Mouse (Mus musculus): ENCODE data around the gene Gstt3.

DNA sequence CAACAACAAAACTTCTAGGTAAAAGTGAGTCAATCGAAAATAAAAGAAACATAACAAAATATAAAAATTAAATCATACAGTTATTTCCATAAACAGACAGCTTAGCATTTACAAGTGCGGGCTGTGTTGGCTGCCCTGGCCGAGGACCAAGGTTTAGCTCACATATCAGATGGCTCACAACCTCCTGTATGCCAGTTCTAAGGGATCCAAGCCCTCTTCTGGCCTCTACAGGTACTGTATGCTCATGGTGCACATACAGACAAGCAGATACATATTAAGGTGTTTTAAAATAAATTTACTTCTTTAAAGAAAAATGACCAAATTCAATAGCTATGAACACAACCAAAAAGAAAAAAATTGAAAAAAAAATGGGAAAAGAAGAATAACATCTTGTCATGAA is 20.9 kb downstream of the Gstt3 start:
- TF ChIP-seq GATA1 (IDR thresholded peaks at IDR 0.05; ENCODE audit: borderline replicate concordance, low read length) (no peak), FLI1 (IDR thresholded peaks at IDR 0.05; ENCODE audit: low read length) (no peak)

Measured in megakaryocyte, embryonic 14.5 days (primary cell).